In genomic region chr4:41731052-41731765, GRCm38 (mm10) we compare ENCODE assay signal across 8 mouse cellular contexts. TPM values are rescaled to one million over a fixed set of nuclear protein-coding genes. Genes with fewer than 3 reads are reported as not detected.
DNase-seq lines count a peak whose midpoint lies in the region; ATAC-seq lines count a peak whose summit lies in the region.

Arid3c (minus strand) TSS chr4:41731142.

- peaks cover 64% of the 10 kb centered on the region for H3K27me3 ChIP-seq in heart, embryonic 16.5 days (ENCODE audit: control insufficient read depth, insufficient read depth, low read length)
- H3K27me3 ChIP-seq in hindbrain, embryonic 16.5 days (replicated peaks; ENCODE audit: control insufficient read depth, insufficient read depth, low read length): peaks cover 36% of the 10 kb centered on the region
- H3K27me3 ChIP-seq in midbrain, embryonic 16.5 days (ENCODE audit: control insufficient read depth, insufficient read depth, low read depth, low read length): peaks cover 61% of the 10 kb centered on the region

- H3K36me3 ChIP-seq in heart, embryonic 16.5 days (ENCODE audit: control insufficient read depth, insufficient read depth): no peaks in the 10 kb centered on the region
- no peaks in the 10 kb centered on the region for H3K36me3 ChIP-seq in hindbrain, embryonic 16.5 days (ENCODE audit: control insufficient read depth, insufficient read depth, low read length)
- H3K36me3 ChIP-seq in midbrain, embryonic 16.5 days (ENCODE audit: control insufficient read depth, insufficient read depth, low read length): no peaks in the 10 kb centered on the region

- no peaks in the 10 kb centered on the region for H3K9me3 ChIP-seq in heart, embryonic 16.5 days (replicated peaks; ENCODE audit: control insufficient read depth, low read length)
- H3K9me3 ChIP-seq in hindbrain, embryonic 16.5 days (ENCODE audit: control insufficient read depth, low read length): no peaks in the 10 kb centered on the region
- H3K9me3 ChIP-seq in midbrain, embryonic 16.5 days (replicated peaks; ENCODE audit: control insufficient read depth, low read length, poor library complexity, severe bottlenecking): no peaks in the 10 kb centered on the region

- peak within 1 kb of the TSS; percentile 47 for H3K4me3 ChIP-seq in heart, embryonic 16.5 days (ENCODE audit: low read length)
- peak within 1 kb of the TSS; percentile 38 for H3K4me3 ChIP-seq in hindbrain, embryonic 16.5 days (ENCODE audit: low read length)
- peak within 1 kb of the TSS; percentile 41 for H3K4me3 ChIP-seq in midbrain, embryonic 16.5 days (ENCODE audit: low read depth, low read length)

- ATAC-seq in heart, embryonic 16.5 days (replicated peaks; ENCODE audit: extremely low read depth, insufficient read depth, low FRiP score): no peak; the same call in 1 of the 2 replicates
- ATAC-seq in hindbrain, embryonic 16.5 days: peak; percentile 25; the same call in 1 of the 2 replicates
- ATAC-seq in midbrain, embryonic 16.5 days: peak; percentile 66; the same call in 1 of the 2 replicates

- DNase-seq in heart, adult 18-20 months: no peak
- peak; percentile 84 for DNase-seq in ZHBTc4 (ENCODE audit: low read depth, low spot score)
- DNase-seq in left cerebral cortex, postnatal 36 days (ENCODE audit: low spot score in 2 of 2): no peak
- DNase-seq in cerebellum, adult 9-10 months: no peak
- DNase-seq in gastrocnemius, adult 18-20 months (ENCODE audit: low spot score): no peak

- no peak within 1 kb of the TSS for H3K9ac ChIP-seq in heart, embryonic 16.5 days (ENCODE audit: low read length)
- peak within 1 kb of the TSS; percentile 41 for H3K9ac ChIP-seq in hindbrain, embryonic 16.5 days (ENCODE audit: low read depth, low read length)
- peak within 1 kb of the TSS; percentile 48 for H3K9ac ChIP-seq in midbrain, embryonic 16.5 days (ENCODE audit: low read depth, low read length)

- 2% methylated on average over 50 of the region's 50 CpGs for WGBS in heart, embryonic 16.5 days
- WGBS in hindbrain, embryonic 16.5 days: 3% methylated on average over 44 of the region's 50 CpGs
- 2% methylated on average over 48 of the region's 50 CpGs for WGBS in midbrain, embryonic 16.5 days

- H3K4me2 ChIP-seq in heart, embryonic 16.5 days (ENCODE audit: low read depth, low read length): peak within 1 kb of the TSS; percentile 66
- peak within 1 kb of the TSS; percentile 73 for H3K4me2 ChIP-seq in hindbrain, embryonic 16.5 days (ENCODE audit: low read length)
- peak within 1 kb of the TSS; percentile 69 for H3K4me2 ChIP-seq in midbrain, embryonic 16.5 days (ENCODE audit: low read length)

- no peak within 1 kb of the TSS for H3K27ac ChIP-seq in heart, embryonic 16.5 days (ENCODE audit: low read length)
- H3K27ac ChIP-seq in hindbrain, embryonic 16.5 days (ENCODE audit: low read depth, low read length): no peak within 1 kb of the TSS
- no peak within 1 kb of the TSS for H3K27ac ChIP-seq in midbrain, embryonic 16.5 days (ENCODE audit: low read length)

- intact Hi-C loops in left cerebral cortex, postnatal 36 days (cut with DNase I): no loop called here

- 0 out of 2 replicates have a peak, but pooled peaks cover 5% of the 10 kb centered on the region for H3K4me1 ChIP-seq in heart, embryonic 16.5 days (ENCODE audit: control insufficient read depth, insufficient read depth, low read length)
- H3K4me1 ChIP-seq in hindbrain, embryonic 16.5 days (ENCODE audit: control insufficient read depth, insufficient read depth, low read depth, low read length): peaks cover 11% of the 10 kb centered on the region
- peaks cover 6% of the 10 kb centered on the region for H3K4me1 ChIP-seq in midbrain, embryonic 16.5 days (ENCODE audit: control insufficient read depth, insufficient read depth, low read length)

RNA-seq across cellular contexts. Expression of gene Arid3c, which starts in this region (rescaled TPM):
- not detected in 2 replicates for polyA plus RNA-seq in heart, embryonic 16.5 days (2015; fragmentation: Nextera tagmentation; extraction: Ambion mirVana)
- not detected for total RNA-seq in heart, adult 18-20 months (2021)
- polyA plus RNA-seq in hindbrain, embryonic 16.5 days (2015; fragmentation: Nextera tagmentation; extraction: Ambion mirVana): 0.76 and 0.84 TPM in 2 replicates
- polyA plus RNA-seq in midbrain, embryonic 16.5 days (2015; fragmentation: Nextera tagmentation; extraction: Ambion mirVana): 0.58 and 1.2 TPM in 2 replicates
- under 1 TPM in 1 of 2 experiments, not detected in 1; 0.36 TPM for total RNA-seq in left cerebral cortex, postnatal 36 days (2021)
- total RNA-seq in gastrocnemius, adult 18-20 months (2021): not detected

Comparison
In these comparisons a context has a peak if more than half of its experiments do, and no peak if none do; other contexts are left out.
1. Peak in ATAC-seq, H3K4me3 ChIP-seq, H3K9ac ChIP-seq and H3K4me2 ChIP-seq in hindbrain, embryonic 16.5 days; RNA of the gene not detected or under 1 TPM.